Mouse (Mus musculus): ENCODE measurements at regions not wholly inside any gene's neighbourhood (a gene's known extent, or its start where the extent isn't known, plus 50 kb on each side); places are given as distances from the start of the nearest gene placed in this dataset.

DNA sequence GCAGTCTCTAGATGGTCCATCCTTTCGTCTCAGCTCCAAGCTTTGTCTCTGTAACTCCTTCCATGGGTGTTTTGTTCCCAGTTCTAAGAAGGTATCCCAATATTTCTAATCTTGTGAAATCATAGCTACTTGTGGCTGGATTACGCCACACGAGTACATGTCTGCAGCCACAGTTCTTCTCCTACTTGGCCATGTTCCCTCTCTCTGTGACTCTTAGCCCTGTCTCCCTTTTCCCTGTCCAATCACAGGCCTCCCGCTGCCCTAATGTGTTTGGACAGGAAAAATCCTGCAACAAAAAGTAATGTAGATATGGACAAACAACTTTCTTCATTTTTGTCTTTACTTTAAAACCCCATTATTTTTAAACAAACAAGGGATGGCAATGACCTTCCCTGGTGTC lies 104.7 kb downstream of the Zfp330 start:
- TF ChIP-seq CTCF (IDR thresholded peaks at IDR 0.05; ENCODE audit: low read depth) = no peak
- TF ChIP-seq EP300 (IDR thresholded peaks at IDR 0.05; ENCODE audit: low read depth) = no peak
